Mouse (Mus musculus): ENCODE data around the gene Igf2. TPM values are rescaled to one million over a fixed set of nuclear protein-coding genes. Genes with fewer than 3 reads are reported as not detected.

Igf2 gene
- polyA plus RNA-seq, 1 experiment from 2014 or later = 142 TPM

DNA sequence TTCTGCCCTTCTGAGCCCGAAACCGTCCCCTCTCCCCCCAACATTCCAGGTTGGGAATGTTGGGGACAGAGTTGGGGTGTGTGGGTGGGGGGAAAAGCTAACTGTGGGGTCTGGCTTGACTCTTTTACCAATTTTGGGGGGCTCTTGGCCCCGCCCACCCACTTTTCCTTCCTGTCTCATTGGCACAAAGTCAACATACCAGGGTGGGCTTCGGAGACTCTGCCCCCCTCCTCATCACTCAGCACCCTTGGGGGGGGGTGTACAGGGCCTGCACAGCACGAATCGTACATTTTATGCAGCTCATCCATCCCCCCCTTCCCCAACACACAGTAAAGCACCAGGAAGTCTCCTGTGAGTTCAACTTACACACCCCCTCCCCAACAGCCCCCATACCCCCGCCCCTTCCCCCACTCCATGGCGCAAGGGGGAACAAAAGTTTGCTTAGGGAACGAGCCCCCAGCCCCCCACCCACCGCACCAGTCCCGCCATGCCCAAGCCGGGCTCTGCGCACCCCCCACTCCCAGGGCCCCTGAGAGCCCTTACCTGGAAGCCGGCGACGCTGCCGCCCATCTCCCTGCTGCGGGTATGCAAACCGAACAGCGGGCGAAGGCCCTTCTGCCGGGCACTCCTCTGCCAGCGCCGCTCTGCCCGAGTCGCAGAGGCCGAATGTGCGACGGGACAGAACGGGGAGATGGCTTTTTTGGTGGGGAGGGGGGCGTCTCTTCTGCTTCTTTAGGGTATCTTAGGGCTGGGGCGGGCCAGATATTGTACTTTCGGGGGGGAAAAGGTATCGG is 8.6 kb downstream of the Igf2 start:
- Histone ChIP-seq H3K9me3 (no peaks in the 10 kb centered on the region), H3K4me1 (replicated peaks) (peaks cover 34% of the 10 kb centered on the region), H3K36me3 (no peaks in the 10 kb centered on the region), H3K27me3 (peaks cover 86% of the 10 kb centered on the region), H3K4me3 (peak overlapping the region; percentile 29), H3K9ac (no peak overlapping the region), H3K27ac (replicated peaks) (no peak overlapping the region), H3K4me2 (peak overlapping the region; percentile 45)
- no peak for ATAC-seq (ENCODE audit: low FRiP score, low read depth)
- under 1% methylated on average over 34 of the region's 34 CpGs for WGBS

DNA sequence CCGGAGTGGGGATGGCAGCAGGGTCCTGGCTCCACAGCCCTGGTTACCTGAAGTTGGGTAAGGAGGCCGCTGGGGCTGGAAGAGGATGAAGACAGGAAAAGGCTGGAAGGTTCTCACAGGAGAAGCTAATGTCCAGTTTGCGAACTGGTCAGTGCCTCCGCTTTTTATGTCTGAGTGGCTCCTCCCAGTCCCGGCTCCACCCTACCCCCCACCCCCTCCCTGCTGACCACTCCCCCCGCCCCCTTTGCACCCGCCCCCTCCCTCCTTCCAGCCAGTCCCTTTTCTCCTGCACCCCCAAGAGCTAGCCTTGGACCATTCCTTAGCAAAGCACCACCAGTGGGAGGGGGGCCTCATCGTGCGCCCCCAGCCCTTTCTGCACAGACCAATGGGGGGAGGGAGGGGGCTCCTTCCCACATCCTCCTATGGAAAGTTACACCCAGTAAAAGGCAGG is 9.2 kb downstream of the Igf2 start:
- no peaks in the 10 kb centered on the region for H3K9me3 ChIP-seq
- ATAC-seq (ENCODE audit: low FRiP score, low read depth) = no peak
- H3K4me2 ChIP-seq = peak overlapping the region; percentile 45
- H3K9ac ChIP-seq = no peak overlapping the region
- H3K27me3 ChIP-seq = peaks cover 86% of the 10 kb centered on the region
- H3K36me3 ChIP-seq = no peaks in the 10 kb centered on the region
- peaks cover 34% of the 10 kb centered on the region for H3K4me1 ChIP-seq (replicated peaks)
- peak overlapping the region; percentile 29; the same call in 1 of the 2 replicates for H3K4me3 ChIP-seq
- H3K27ac ChIP-seq (replicated peaks) = no peak overlapping the region
- WGBS = 5% methylated on average over 4 of the region's 9 CpGs

DNA sequence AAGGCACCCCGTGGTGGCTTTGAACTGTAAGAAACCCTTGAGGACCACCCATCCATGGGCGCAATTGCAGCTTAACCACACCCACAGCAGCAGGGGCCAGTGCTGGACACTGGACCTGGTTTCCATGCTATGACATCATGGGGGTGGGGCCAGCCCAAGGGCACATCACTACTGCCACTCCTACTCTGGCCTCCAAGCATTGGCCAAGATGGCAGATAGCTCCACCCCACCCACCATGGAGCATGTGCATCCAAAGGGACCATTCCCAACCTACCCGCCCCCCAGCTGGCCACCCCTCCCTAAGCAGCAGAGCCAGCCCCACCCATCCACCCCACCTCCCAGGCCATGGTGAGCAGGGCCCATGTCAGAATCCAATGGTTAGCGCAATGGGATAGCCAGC is 10.6 kb downstream of the Igf2 start:
- H3K4me1 ChIP-seq (replicated peaks) = peaks cover 33% of the 10 kb centered on the region
- no peak overlapping the region for H3K9ac ChIP-seq
- no peaks in the 10 kb centered on the region for H3K36me3 ChIP-seq
- no peak for ATAC-seq (ENCODE audit: low FRiP score, low read depth)
- WGBS = 26% methylated on average over 4 of the region's 4 CpGs
- no peak overlapping the region for H3K4me3 ChIP-seq
- H3K27me3 ChIP-seq = peaks cover 92% of the 10 kb centered on the region
- H3K27ac ChIP-seq (replicated peaks) = no peak overlapping the region
- no peaks in the 10 kb centered on the region for H3K9me3 ChIP-seq
- H3K4me2 ChIP-seq = 0 out of 2 replicates have a peak overlapping the region, but pooled peaks have one; percentile 22

GRCm38 (mm10) chr7:142655633-142656032 is 11.0 kb downstream of the Igf2 start:
- H3K27ac ChIP-seq (replicated peaks) = no peak overlapping the region
- H3K4me3 ChIP-seq = no peak overlapping the region; the same call in 1 of the 2 replicates
- peaks cover 91% of the 10 kb centered on the region for H3K27me3 ChIP-seq
- H3K9ac ChIP-seq = no peak overlapping the region
- no peaks in the 10 kb centered on the region for H3K9me3 ChIP-seq
- H3K36me3 ChIP-seq = no peaks in the 10 kb centered on the region
- ATAC-seq (ENCODE audit: low FRiP score, low read depth) = no peak
- peaks cover 29% of the 10 kb centered on the region for H3K4me1 ChIP-seq (replicated peaks)
- H3K4me2 ChIP-seq = 0 out of 2 replicates have a peak overlapping the region, but pooled peaks have one; percentile 11
- 7% methylated on average over 11 of the region's 11 CpGs for WGBS

GRCm38 (mm10) chr7:142653726-142654125 is 12.9 kb downstream of the Igf2 start:
- Histone ChIP-seq H3K9me3 (no peaks in the 10 kb centered on the region), H3K27ac (replicated peaks) (no peak overlapping the region), H3K27me3 (peaks cover 75% of the 10 kb centered on the region), H3K4me1 (replicated peaks) (peaks cover 10% of the 10 kb centered on the region), H3K4me3 (no peak overlapping the region), H3K4me2 (no peak overlapping the region), H3K36me3 (no peaks in the 10 kb centered on the region), H3K9ac (no peak overlapping the region)
- no peak for ATAC-seq (ENCODE audit: low FRiP score, low read depth)
- 3% methylated on average over 18 of the region's 18 CpGs for WGBS

GRCm38 (mm10) chr7:142646676-142647075 is 19.9 kb downstream of the Igf2 start:
- Histone ChIP-seq H3K4me3 (no peak overlapping the region), H3K27me3 (peaks cover 8% of the 10 kb centered on the region; the same call in 1 of the 2 replicates), H3K36me3 (no peaks in the 10 kb centered on the region), H3K4me2 (no peak overlapping the region), H3K27ac (replicated peaks) (no peak overlapping the region), H3K9ac (no peak overlapping the region), H3K9me3 (no peaks in the 10 kb centered on the region), H3K4me1 (replicated peaks) (no peaks in the 10 kb centered on the region)
- WGBS = 37% methylated on average over 6 of the region's 6 CpGs
- no peak for ATAC-seq (ENCODE audit: low FRiP score, low read depth)

DNA sequence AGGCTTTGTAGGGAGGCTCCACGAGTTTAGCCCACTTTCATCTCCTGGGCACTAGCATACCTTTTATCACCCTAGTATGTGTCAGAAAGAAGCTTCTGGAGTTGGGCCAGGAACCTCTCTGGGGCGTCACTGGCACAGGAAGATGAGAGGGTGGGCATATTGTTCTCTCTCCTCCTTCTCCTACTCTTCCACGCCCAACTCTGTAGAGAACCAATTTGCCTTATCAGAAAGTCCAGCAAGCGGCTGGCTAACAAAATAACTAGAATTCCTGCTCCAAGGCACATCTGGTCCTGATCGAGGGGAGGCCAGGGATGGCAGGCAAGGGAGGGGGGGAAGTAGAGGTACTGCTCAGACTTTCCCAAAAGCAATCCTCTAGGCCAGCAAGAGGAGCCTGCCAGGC is 21.6 kb downstream of the Igf2 start:
- Histone ChIP-seq H3K36me3 (no peaks in the 10 kb centered on the region), H3K27ac (replicated peaks) (no peak overlapping the region), H3K4me3 (no peak overlapping the region), H3K27me3 (no peaks in the 10 kb centered on the region), H3K9me3 (no peaks in the 10 kb centered on the region), H3K4me2 (no peak overlapping the region), H3K4me1 (replicated peaks) (no peaks in the 10 kb centered on the region), H3K9ac (no peak overlapping the region)
- 52% methylated on average over 5 of the region's 5 CpGs for WGBS
- ATAC-seq (ENCODE audit: low FRiP score, low read depth) = no peak

DNA sequence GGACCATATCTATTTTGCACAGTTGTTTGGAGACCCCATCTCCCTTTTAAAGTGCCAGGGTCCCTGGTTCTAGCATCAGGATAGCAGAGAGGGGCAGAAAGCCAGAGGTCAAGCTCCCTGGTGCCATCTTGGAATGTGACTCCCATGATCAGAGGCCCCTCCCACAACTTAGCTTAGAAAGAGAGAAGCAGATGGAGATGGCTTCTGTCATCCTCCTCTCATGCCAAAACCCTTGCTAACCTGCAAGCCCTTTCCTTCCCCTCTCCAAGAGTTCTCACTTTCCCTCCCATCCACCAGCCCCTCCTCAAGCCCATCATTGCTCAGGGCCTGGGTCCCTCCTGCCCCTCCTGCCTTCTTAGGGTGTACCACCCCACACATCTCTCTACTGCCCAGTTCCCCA is 30.4 kb downstream of the Igf2 start:
- ATAC-seq (ENCODE audit: low FRiP score, low read depth) = no peak
- Histone ChIP-seq H3K4me1 (replicated peaks) (no peaks in the 10 kb centered on the region), H3K4me2 (no peak overlapping the region), H3K27me3 (no peaks in the 10 kb centered on the region), H3K9ac (no peak overlapping the region), H3K4me3 (no peak overlapping the region), H3K36me3 (no peaks in the 10 kb centered on the region), H3K9me3 (no peaks in the 10 kb centered on the region), H3K27ac (replicated peaks) (no peak overlapping the region)

GRCm38 (mm10) chr7:142630691-142631090 is 35.9 kb downstream of the Igf2 start:
- Histone ChIP-seq H3K4me3 (no peak overlapping the region), H3K27me3 (no peaks in the 10 kb centered on the region), H3K9me3 (no peaks in the 10 kb centered on the region), H3K36me3 (no peaks in the 10 kb centered on the region), H3K4me2 (no peak overlapping the region), H3K27ac (replicated peaks) (no peak overlapping the region), H3K9ac (no peak overlapping the region), H3K4me1 (replicated peaks) (no peaks in the 10 kb centered on the region)
- no peak for ATAC-seq (ENCODE audit: low FRiP score, low read depth)
- WGBS = 79% methylated on average over 10 of the region's 10 CpGs

DNA sequence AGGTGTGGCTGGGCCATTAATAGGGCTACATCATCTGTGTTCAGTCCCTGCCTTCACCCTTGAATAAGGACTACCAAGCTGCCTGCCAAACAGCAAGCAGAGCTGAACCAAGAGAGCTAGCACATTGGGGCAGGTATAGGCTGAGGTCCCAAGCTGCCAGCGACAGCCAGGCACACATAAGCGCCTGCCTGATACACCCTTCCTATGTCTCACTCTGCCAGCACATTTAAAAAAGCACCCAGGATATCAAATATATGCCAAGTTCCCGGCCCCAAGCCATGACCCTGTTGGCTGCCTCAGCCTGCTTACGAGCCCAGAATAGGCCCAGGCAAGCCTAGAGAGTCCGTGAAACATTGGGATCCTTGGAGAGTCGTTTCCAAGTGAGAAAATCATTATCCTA is 36.8 kb downstream of the Igf2 start:
- ATAC-seq (ENCODE audit: low FRiP score, low read depth) = no peak
- Histone ChIP-seq H3K4me1 (replicated peaks) (no peaks in the 10 kb centered on the region), H3K4me2 (no peak overlapping the region), H3K27me3 (no peaks in the 10 kb centered on the region), H3K36me3 (no peaks in the 10 kb centered on the region), H3K9ac (no peak overlapping the region), H3K9me3 (no peaks in the 10 kb centered on the region), H3K27ac (replicated peaks) (no peak overlapping the region), H3K4me3 (no peak overlapping the region)
- 83% methylated on average over 6 of the region's 6 CpGs for WGBS

DNA sequence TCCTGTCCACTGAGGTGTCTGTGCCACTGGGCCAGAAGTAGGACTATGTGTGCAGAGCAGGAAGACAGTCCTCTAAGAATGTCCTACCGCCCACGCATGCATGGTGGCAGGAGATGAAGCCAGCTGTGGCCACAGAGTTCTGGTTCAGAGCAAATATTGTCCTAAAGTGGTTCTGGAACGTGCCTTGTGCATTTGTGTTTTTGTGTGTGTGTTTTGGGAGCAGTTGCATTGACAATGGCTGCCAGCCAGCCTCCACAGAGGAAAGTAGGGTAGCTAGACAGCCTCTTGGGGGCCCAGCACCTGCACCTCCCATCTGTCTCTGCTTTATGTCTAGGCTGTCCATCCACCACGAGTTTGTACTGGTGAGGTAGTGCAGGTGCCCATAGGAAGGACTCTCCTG is 44.4 kb downstream of the Igf2 start:
- Histone ChIP-seq H3K36me3 (no peaks in the 10 kb centered on the region), H3K9ac (no peak overlapping the region), H3K4me3 (no peak overlapping the region), H3K9me3 (no peaks in the 10 kb centered on the region), H3K27me3 (no peaks in the 10 kb centered on the region), H3K4me2 (no peak overlapping the region), H3K4me1 (replicated peaks) (no peaks in the 10 kb centered on the region), H3K27ac (replicated peaks) (no peak overlapping the region)
- WGBS = 71% methylated on average over 4 of the region's 4 CpGs
- no peak for ATAC-seq (ENCODE audit: low FRiP score, low read depth)

GRCm38 (mm10) chr7:142613077-142613476 is 53.5 kb downstream of the Igf2 start:
- no peaks in the 10 kb centered on the region for H3K36me3 ChIP-seq
- no peak overlapping the region for H3K4me2 ChIP-seq
- WGBS = 66% methylated on average over 2 of the region's 2 CpGs
- no peak overlapping the region for H3K9ac ChIP-seq
- no peaks in the 10 kb centered on the region for H3K27me3 ChIP-seq
- H3K4me1 ChIP-seq (replicated peaks) = peaks cover 13% of the 10 kb centered on the region
- no peaks in the 10 kb centered on the region for H3K9me3 ChIP-seq
- no peak for ATAC-seq (ENCODE audit: low FRiP score, low read depth)
- no peak overlapping the region for H3K4me3 ChIP-seq
- H3K27ac ChIP-seq (replicated peaks) = no peak overlapping the region
